Mouse (Mus musculus) erythroid progenitor cell, adult 5-6 weeks (primary cell): ENCODE results near the gene Gm38394. TPM values are rescaled to one million over a fixed set of nuclear protein-coding genes. Genes with fewer than 3 reads are reported as not detected.

Source experiments
- ATAC-seq: replicated peaks from 2 replicates; pipeline ENCODE4 v1.8.0; 2016; ENCODE audit warnings: moderate number of reproducible peaks, mild to moderate bottlenecking, moderate TSS enrichment, inconsistent platforms; ENCODE audit not compliant: poor library complexity, low FRiP score, severe bottlenecking
- total RNA-seq, 2 experiments: library from RNA; stranded (forward) in 1 of 2; stranded (reverse) in 1 of 2; fragments of 150-400 nt in 1 of 2; fragments of 186-747, 209-891 nt in 1 of 2; gene quantifications; 2 replicates each; pipeline versions ENCODE4 v1.2.3 to v1.2.4; 2015 to 2017; ENCODE audit warnings: low replicate concordance in 2 of 2

Gm38394 gene
- total RNA-seq, 2 experiments from 2014 or later = 9.1 to 43.6 TPM

DNA sequence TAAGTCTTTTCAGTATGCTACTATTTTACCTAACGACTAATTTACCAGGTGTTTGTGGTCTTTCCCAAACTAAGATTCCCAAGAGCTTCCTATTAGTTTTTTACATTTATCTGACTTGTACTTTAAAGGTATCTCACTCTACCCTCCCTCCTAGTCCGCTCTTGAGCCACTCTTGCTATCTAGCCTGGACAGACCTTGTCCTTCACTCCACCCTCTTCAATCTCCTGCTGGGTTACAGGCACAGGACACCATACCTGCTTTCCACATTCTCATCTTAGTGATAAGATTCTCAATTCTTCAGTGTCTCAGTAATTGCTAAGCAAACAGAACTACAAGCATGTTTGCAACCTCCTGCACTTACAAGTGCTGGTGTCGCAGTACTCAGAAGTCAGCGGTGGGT lies 57.9 kb downstream of the Gm38394 start:
- ATAC-seq = no peak

- ATAC-seq = no peak
These were observed 64.7 kb downstream of the Gm38394 start for GRCm38 (mm10) chr1:133596298-133597007.

DNA sequence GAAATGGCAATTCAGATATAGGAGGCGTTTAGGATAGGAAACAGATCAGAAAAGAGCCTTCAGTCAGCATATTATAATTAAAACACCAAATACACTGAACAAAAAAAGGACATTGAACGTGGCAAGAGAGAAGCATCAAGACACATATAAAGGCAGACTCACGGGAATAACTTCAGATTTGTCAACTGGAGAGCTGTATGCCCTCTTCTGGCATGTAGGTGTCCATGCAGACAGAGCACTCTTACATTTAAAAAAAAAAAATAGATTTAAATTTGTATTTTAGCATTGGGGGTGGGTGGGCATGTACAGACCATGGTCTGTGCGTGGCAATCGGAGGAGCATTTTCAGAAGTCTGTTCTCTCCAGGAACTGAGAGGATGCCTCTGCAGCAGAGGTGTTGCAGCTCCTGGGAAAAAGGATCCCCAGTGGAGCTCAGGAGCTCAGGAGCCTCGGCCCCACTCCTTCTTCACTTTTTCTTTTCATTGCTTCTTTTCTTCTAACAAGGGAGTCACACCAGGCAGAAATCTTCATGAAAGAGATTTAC lies 75.1 kb downstream of the Gm38394 start:
- ATAC-seq = no peak

- ATAC-seq = no peak
These were observed 89.8 kb downstream of the Gm38394 start for GRCm38 (mm10) chr1:133571293-133571692.

Other genes starting within 250 kb of the Gm38394 start
- 1.4 and 3.4 TPM in 2 replicates for gene Sox13, start 236.9 kb downstream of the Gm38394 start, total RNA-seq (2015; ENCODE audit: low replicate concordance)
- not detected in 2 replicates for gene Sox13, start 236.9 kb downstream of the Gm38394 start, total RNA-seq (2017; ENCODE audit: low replicate concordance)
- gene Snrpe, start 51.0 kb downstream of the Gm38394 start, total RNA-seq (2015; ENCODE audit: low replicate concordance) = 266 and 285 TPM in 2 replicates
- 123 and 292 TPM in 2 replicates for gene Snrpe, start 51.0 kb downstream of the Gm38394 start, total RNA-seq (2017; ENCODE audit: low replicate concordance)
- gene Zbed6, start 433 bp downstream of the Gm38394 start, total RNA-seq (2015; ENCODE audit: low replicate concordance) = 5.4 TPM in 1 of 2 replicates, not detected in the other
- 25.3 and 36.0 TPM in 2 replicates for gene Zbed6, start 433 bp downstream of the Gm38394 start, total RNA-seq (2017; ENCODE audit: low replicate concordance)
- gene Lax1, start 28.8 kb upstream of the Gm38394 start, total RNA-seq (2015; ENCODE audit: low replicate concordance) = 2.9 TPM in 1 of 2 replicates, not detected in the other
- gene Lax1, start 28.8 kb upstream of the Gm38394 start, total RNA-seq (2017; ENCODE audit: low replicate concordance) = 1.8 and 4.0 TPM in 2 replicates
- 306 and 370 TPM in 2 replicates for gene Atp2b4, start 139.7 kb upstream of the Gm38394 start, total RNA-seq (2015; ENCODE audit: low replicate concordance)
- 354 and 490 TPM in 2 replicates for gene Atp2b4, start 139.7 kb upstream of the Gm38394 start, total RNA-seq (2017; ENCODE audit: low replicate concordance)
- gene Optc, start 246.7 kb upstream of the Gm38394 start, total RNA-seq (2015; ENCODE audit: low replicate concordance) = not detected in 2 replicates
- not detected in 2 replicates for gene Optc, start 246.7 kb upstream of the Gm38394 start, total RNA-seq (2017; ENCODE audit: low replicate concordance)